Mouse (Mus musculus): ENCODE results near the gene Gatad2a. TPM values are rescaled to one million over a fixed set of nuclear protein-coding genes. Genes with fewer than 3 reads are reported as not detected.

Gene Gatad2a
- 5.5 TPM for polyA plus RNA-seq (2014; fragmentation: Illumina TruSeq; extraction: RNeasy Lipid Tissue Mini Kit (QIAGEN cat#74804); ENCODE audit: low replicate concordance)

DNA sequence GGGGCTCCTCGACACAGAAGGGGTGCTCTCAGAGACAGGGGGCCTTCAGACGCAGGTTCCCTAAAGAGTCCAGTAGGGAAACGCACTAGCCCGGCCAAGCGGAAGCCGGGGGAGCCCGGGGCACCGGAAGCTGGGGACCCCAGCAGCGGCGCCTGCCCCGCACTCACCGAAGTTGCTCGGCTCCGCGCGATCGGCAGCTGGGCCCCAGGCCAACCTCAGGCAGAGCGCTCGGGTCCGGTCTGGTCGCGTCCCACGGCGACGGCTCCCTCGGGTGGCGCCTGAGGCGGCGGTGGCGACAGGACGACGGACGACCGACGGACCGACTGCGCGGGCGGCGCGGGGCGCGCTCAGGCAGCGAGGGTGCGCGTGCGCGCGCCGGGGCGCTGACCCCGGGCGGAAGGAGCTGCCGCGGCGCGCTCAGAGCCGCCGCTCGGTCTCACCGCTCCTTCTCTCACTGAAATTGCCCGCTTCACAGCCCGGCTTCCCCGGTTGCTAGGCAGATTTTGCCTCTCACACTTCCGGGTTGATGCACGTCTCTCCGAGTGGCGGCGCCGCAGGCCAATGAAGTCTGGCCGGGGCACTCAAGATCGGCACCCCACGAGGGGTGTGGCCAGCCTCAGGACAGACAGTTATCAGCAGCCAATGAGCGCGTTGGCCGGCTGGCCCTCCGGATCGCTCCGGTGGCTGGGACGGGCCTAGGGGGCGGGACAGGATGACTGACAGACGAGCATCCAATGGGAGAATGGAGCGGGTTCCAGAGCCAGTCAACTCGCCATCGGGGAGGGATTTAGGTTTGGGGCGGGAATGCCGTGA lies at the start of gene Gatad2a:
TSS of gene Gatad2a (minus strand) at position 609 of the 813 bp plus-strand sequence.

GRCm38 (mm10) chr8:70042583-70043455 lies 46.6 kb upstream of the Gatad2a start, which contains the start of the genes Mau2 and Sugp1:
TSS of gene Mau2 (minus strand) at chr8:70042734.
TSS of gene Sugp1 (plus strand) at chr8:70042813.

DNA sequence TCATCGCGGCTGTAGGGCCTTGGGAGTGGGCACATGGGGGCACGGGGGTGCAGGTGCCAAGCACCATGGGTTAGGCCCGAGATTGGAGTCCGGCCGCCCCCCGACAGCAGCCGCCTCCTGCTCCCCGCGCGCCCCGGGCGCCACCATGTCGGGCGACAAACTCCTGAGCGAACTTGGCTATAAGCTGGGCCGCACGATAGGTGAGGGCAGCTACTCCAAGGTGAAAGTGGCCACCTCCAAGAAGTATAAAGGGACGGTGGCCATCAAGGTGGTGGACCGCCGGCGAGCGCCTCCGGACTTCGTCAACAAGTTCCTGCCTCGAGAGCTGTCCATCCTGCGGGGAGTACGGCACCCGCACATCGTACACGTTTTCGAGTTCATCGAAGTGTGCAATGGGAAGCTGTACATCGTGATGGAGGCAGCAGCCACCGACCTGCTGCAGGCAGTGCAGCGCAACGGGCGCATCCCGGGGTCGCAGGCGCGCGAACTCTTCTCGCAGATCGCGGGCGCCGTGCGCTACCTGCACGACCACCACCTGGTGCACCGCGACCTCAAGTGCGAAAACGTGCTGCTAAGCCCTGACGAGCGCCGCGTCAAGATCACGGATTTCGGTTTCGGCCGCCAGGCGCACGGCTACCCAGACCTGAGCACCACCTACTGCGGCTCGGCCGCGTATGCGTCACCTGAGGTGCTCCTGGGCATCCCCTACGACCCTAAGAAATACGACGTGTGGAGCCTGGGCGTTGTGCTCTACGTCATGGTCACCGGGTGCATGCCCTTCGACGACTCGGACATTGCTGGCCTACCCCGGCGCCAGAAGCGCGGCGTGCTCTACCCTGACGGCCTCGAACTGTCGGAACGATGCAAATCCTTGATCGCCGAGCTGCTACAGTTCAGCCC lies 93.8 kb downstream of the Gatad2a start, which contains the start of the genes Tssk6, Ndufa13 and Yjefn3:
TSS of gene Tssk6 (plus strand) at position 22 of the 900 bp plus-strand sequence.
TSS of gene Ndufa13 (minus strand) at position 396 of the 900 bp plus-strand sequence.
TSS of gene Yjefn3 (minus strand) at position 550 of the 900 bp plus-strand sequence.

DNA sequence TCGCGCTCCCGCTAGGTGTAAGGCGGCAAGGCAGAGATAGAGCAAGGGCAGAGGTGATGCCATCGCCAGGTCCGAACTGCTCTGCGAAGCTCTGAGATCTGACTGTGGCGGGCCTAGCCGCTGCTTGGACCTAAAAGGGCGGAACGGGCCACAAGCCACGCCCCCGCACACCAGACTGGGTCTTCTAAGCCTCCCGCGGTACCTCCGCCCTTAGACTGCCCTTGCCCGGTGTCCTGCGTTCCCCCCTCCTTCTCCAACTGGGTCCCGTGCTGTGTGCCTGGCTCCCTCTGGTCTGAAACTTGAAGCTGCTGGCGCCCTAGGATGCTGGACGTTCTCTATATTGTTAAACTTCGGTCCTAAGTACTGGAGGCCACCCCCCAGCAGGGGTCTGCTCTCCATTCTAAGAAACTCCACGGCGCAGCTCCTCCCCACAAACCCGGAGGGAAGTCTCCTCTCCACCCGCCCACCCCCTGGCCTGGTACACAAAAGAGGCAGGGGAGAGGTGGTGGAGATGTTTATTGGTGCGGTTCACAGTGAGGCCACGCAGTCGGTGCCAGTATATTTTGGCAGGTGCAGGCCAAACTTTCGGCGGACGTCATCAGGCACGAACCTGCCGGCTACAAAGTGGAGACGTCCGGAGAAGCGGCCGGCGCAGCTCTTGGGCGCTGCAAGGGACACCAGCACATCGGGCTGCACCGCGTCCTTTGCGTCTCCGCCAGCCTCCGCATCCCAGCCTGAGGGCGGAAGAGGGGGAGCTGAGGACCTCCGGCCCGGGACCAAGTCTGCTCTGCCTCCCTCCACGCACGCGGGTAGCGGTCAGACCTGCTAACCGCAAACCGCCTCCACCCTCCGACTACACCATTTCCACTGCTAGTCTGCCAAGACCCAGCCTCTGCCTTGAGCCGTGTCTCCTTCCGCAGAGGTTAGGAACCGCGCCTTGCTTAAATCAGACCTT lies 108.6 kb downstream of the Gatad2a start, which contains the start of gene Cilp2:
TSS of gene Cilp2 (minus strand) at position 399 of the 955 bp plus-strand sequence.

Other genes starting within 250 kb of the Gatad2a start
- 15.6 TPM for gene Zfp963, start 246.4 kb downstream of the Gatad2a start, polyA plus RNA-seq (2014; fragmentation: Illumina TruSeq; extraction: RNeasy Lipid Tissue Mini Kit (QIAGEN cat#74804); ENCODE audit: low replicate concordance)
- 1.3 TPM for gene Gm20422, start 221.5 kb downstream of the Gatad2a start, polyA plus RNA-seq (2014; fragmentation: Illumina TruSeq; extraction: RNeasy Lipid Tissue Mini Kit (QIAGEN cat#74804); ENCODE audit: low replicate concordance)
- gene Atp13a1, start 205.2 kb downstream of the Gatad2a start, polyA plus RNA-seq (2014; fragmentation: Illumina TruSeq; extraction: RNeasy Lipid Tissue Mini Kit (QIAGEN cat#74804); ENCODE audit: low replicate concordance) = 0.78 TPM
- gene Zfp866, start 205.2 kb downstream of the Gatad2a start, polyA plus RNA-seq (2014; fragmentation: Illumina TruSeq; extraction: RNeasy Lipid Tissue Mini Kit (QIAGEN cat#74804); ENCODE audit: low replicate concordance) = 28.8 TPM
- gene Gmip, start 187.7 kb downstream of the Gatad2a start, polyA plus RNA-seq (2014; fragmentation: Illumina TruSeq; extraction: RNeasy Lipid Tissue Mini Kit (QIAGEN cat#74804); ENCODE audit: low replicate concordance) = 6.5 TPM
- 0.85 TPM for gene Lpar2, start 174.0 kb downstream of the Gatad2a start, polyA plus RNA-seq (2014; fragmentation: Illumina TruSeq; extraction: RNeasy Lipid Tissue Mini Kit (QIAGEN cat#74804); ENCODE audit: low replicate concordance)
- 1.4 TPM for gene Pbx4, start 163.9 kb downstream of the Gatad2a start, polyA plus RNA-seq (2014; fragmentation: Illumina TruSeq; extraction: RNeasy Lipid Tissue Mini Kit (QIAGEN cat#74804); ENCODE audit: low replicate concordance)
- not detected for gene Cilp2, start 108.7 kb downstream of the Gatad2a start, polyA plus RNA-seq (2014; fragmentation: Illumina TruSeq; extraction: RNeasy Lipid Tissue Mini Kit (QIAGEN cat#74804); ENCODE audit: low replicate concordance)
- not detected for gene Tssk6, start 94.2 kb downstream of the Gatad2a start, polyA plus RNA-seq (2014; fragmentation: Illumina TruSeq; extraction: RNeasy Lipid Tissue Mini Kit (QIAGEN cat#74804); ENCODE audit: low replicate concordance)
- not detected for gene Ndufa13, start 93.8 kb downstream of the Gatad2a start, polyA plus RNA-seq (2014; fragmentation: Illumina TruSeq; extraction: RNeasy Lipid Tissue Mini Kit (QIAGEN cat#74804); ENCODE audit: low replicate concordance)
- not detected for gene Yjefn3, start 93.7 kb downstream of the Gatad2a start, polyA plus RNA-seq (2014; fragmentation: Illumina TruSeq; extraction: RNeasy Lipid Tissue Mini Kit (QIAGEN cat#74804); ENCODE audit: low replicate concordance)
- 8.8 TPM for gene Mau2, start 46.4 kb upstream of the Gatad2a start, polyA plus RNA-seq (2014; fragmentation: Illumina TruSeq; extraction: RNeasy Lipid Tissue Mini Kit (QIAGEN cat#74804); ENCODE audit: low replicate concordance)
- 5.9 TPM for gene Sugp1, start 46.4 kb upstream of the Gatad2a start, polyA plus RNA-seq (2014; fragmentation: Illumina TruSeq; extraction: RNeasy Lipid Tissue Mini Kit (QIAGEN cat#74804); ENCODE audit: low replicate concordance)
- 30.1 TPM for gene Tm6sf2, start 76.5 kb upstream of the Gatad2a start, polyA plus RNA-seq (2014; fragmentation: Illumina TruSeq; extraction: RNeasy Lipid Tissue Mini Kit (QIAGEN cat#74804); ENCODE audit: low replicate concordance)
- gene Hapln4, start 87.1 kb upstream of the Gatad2a start, polyA plus RNA-seq (2014; fragmentation: Illumina TruSeq; extraction: RNeasy Lipid Tissue Mini Kit (QIAGEN cat#74804); ENCODE audit: low replicate concordance) = 0.15 TPM
- not detected for gene Ncan, start 124.5 kb upstream of the Gatad2a start, polyA plus RNA-seq (2014; fragmentation: Illumina TruSeq; extraction: RNeasy Lipid Tissue Mini Kit (QIAGEN cat#74804); ENCODE audit: low replicate concordance)
- 0.37 TPM for gene Nr2c2ap, start 134.9 kb upstream of the Gatad2a start, polyA plus RNA-seq (2014; fragmentation: Illumina TruSeq; extraction: RNeasy Lipid Tissue Mini Kit (QIAGEN cat#74804); ENCODE audit: low replicate concordance)
- gene Rfxank, start 142.8 kb upstream of the Gatad2a start, polyA plus RNA-seq (2014; fragmentation: Illumina TruSeq; extraction: RNeasy Lipid Tissue Mini Kit (QIAGEN cat#74804); ENCODE audit: low replicate concordance) = 0.33 TPM
- gene Borcs8, start 143.1 kb upstream of the Gatad2a start, polyA plus RNA-seq (2014; fragmentation: Illumina TruSeq; extraction: RNeasy Lipid Tissue Mini Kit (QIAGEN cat#74804); ENCODE audit: low replicate concordance) = 2.0 TPM
- not detected for gene Mef2b, start 143.3 kb upstream of the Gatad2a start, polyA plus RNA-seq (2014; fragmentation: Illumina TruSeq; extraction: RNeasy Lipid Tissue Mini Kit (QIAGEN cat#74804); ENCODE audit: low replicate concordance)
- 3.5 TPM for gene Tmem161a, start 176.0 kb upstream of the Gatad2a start, polyA plus RNA-seq (2014; fragmentation: Illumina TruSeq; extraction: RNeasy Lipid Tissue Mini Kit (QIAGEN cat#74804); ENCODE audit: low replicate concordance)
- gene Slc25a42, start 215.9 kb upstream of the Gatad2a start, polyA plus RNA-seq (2014; fragmentation: Illumina TruSeq; extraction: RNeasy Lipid Tissue Mini Kit (QIAGEN cat#74804); ENCODE audit: low replicate concordance) = 1.2 TPM
- gene Sugp2, start 237.8 kb upstream of the Gatad2a start, polyA plus RNA-seq (2014; fragmentation: Illumina TruSeq; extraction: RNeasy Lipid Tissue Mini Kit (QIAGEN cat#74804); ENCODE audit: low replicate concordance) = 2.9 TPM
- gene Armc6, start 238.1 kb upstream of the Gatad2a start, polyA plus RNA-seq (2014; fragmentation: Illumina TruSeq; extraction: RNeasy Lipid Tissue Mini Kit (QIAGEN cat#74804); ENCODE audit: low replicate concordance) = 0.71 TPM